Mouse (Mus musculus) CH12.LX (cell line): ENCODE data around the gene Ppig.

Experiments used
- CHD2 ChIP-seq: IDR thresholded peaks from 2 replicates; pipeline ENCODE4 v1.6.1; 2011; ENCODE audit warnings: low read length, improper control_type of control experiment
- CTCF ChIP-seq, 2 experiments: IDR thresholded peaks in 1 of 2; conservative IDR thresholded peaks in 1 of 2; 2 replicates each; pipeline ENCODE4 v1.5.1; 2011 to 2012; ENCODE audit warnings: low read depth in 2 of 2, low read length in 2 of 2, improper control_type of control experiment in 1 of 2, inconsistent platforms in 1 of 2, mild to moderate bottlenecking in 1 of 2, moderate library complexity in 1 of 2
- HCFC1 ChIP-seq: IDR thresholded peaks from 2 replicates; pipeline ENCODE4 v1.6.1; 2012; ENCODE audit warnings: low read depth, mild to moderate bottlenecking, inconsistent platforms, low read length, improper control_type of control experiment
- JUND ChIP-seq: conservative IDR thresholded peaks from 2 replicates; pipeline ENCODE4 v1.6.1; 2011; ENCODE audit warnings: low read depth, low read length, improper control_type of control experiment
- KAT2A ChIP-seq: IDR thresholded peaks from 2 replicates; pipeline ENCODE4 v1.6.1; 2012; ENCODE audit warnings: low read length, improper control_type of control experiment, inconsistent platforms; ENCODE audit not compliant: insufficient replicate concordance
- MYC ChIP-seq: IDR thresholded peaks from 2 replicates; pipeline ENCODE4 v1.6.1; 2011; ENCODE audit warnings: low read depth, mild to moderate bottlenecking, improper control_type of control experiment, low read length
- NRF1 ChIP-seq: IDR thresholded peaks from 2 replicates; pipeline ENCODE4 v1.6.1; 2014; ENCODE audit warnings: low read depth, mild to moderate bottlenecking, inconsistent platforms, low read length, improper control_type of control experiment, moderate library complexity
- POLR2AphosphoS2 ChIP-seq: IDR thresholded peaks from 2 replicates; pipeline ENCODE4 v1.6.1; 2011; ENCODE audit warnings: low read depth, low read length, improper control_type of control experiment
- RAD21 ChIP-seq: IDR thresholded peaks from 2 replicates; pipeline ENCODE4 v1.6.1; 2011; ENCODE audit warnings: low read depth, mild to moderate bottlenecking, low read length, improper control_type of control experiment, moderate library complexity

- TF ChIP-seq CHD2 (no peak), KAT2A (no peak), POLR2AphosphoS2 (no peak), RAD21 (no peak), CTCF (conservative IDR thresholded peaks at IDR 0.05 in 1 of 2, IDR thresholded peaks at IDR 0.05 in 1 of 2; ENCODE audit: low read depth in 2 of 2, low read length in 2 of 2) (peak; percentile 8 to 42; a peak in 2 of 4 replicates), NRF1 (no peak), HCFC1 (no peak), MYC (no peak), JUND (no peak)
Observed at GRCm38 (mm10) chr2:69679990-69680389, 42.4 kb upstream of the Ppig start.
